Mouse (Mus musculus) megakaryocyte, embryonic 14.5 days (primary cell): ENCODE results near the gene Aldh1b1.

Source experiments
- FLI1 ChIP-seq: IDR thresholded peaks from 2 replicates; pipeline ENCODE4 v1.6.1; 2012; ENCODE audit warnings: low read length, inconsistent platforms, mixed read lengths
- GATA1 ChIP-seq: IDR thresholded peaks from 3 replicates; pipeline ENCODE4 v1.6.1; 2012; ENCODE audit warnings: mixed read lengths, low read length, inconsistent platforms, borderline replicate concordance

GRCm38 (mm10) chr4:45788446-45789081 lies 10.3 kb upstream of the Aldh1b1 start:
- TF ChIP-seq GATA1 (no peak), FLI1 (no peak)
